Comparison of ENCODE assay signal across 9 mouse cellular contexts in genomic region chr11:96124052-96124914, GRCm38 (mm10). TPM values are rescaled to one million over a fixed set of nuclear protein-coding genes. Genes with fewer than 3 reads are reported as not detected.
A peak's percentile ranks its signal among the peaks of the same experiment; 100 is the strongest.
DNase-seq lines count a peak whose midpoint lies in the region; ATAC-seq and TF ChIP-seq lines count a peak whose summit lies in the region.
"Had no signal": no experiment of that assay in that cellular context is flagged by ENCODE, and none has a peak within 500 bp of the region (broad histone marks: within the 10 kb centered on the region; RNA-seq: fewer than 3 reads in every experiment).

No protein-coding gene starts in this region.

- H3K4me1 ChIP-seq in heart, embryonic 16.5 days (ENCODE audit: control insufficient read depth, insufficient read depth, low read length), result no peaks in the 10 kb centered on the region
- peaks cover 2% of the 10 kb centered on the region; the same call in 1 of the 2 replicates for H3K4me1 ChIP-seq in midbrain, embryonic 11.5 days (ENCODE audit: control insufficient read depth, insufficient read depth, low read length)

- no peak overlapping the region for H3K27ac ChIP-seq in layer of hippocampus, adult 2 months
- H3K27ac ChIP-seq in heart, embryonic 16.5 days (ENCODE audit: low read length), result no peak overlapping the region
- H3K27ac ChIP-seq in midbrain, embryonic 11.5 days (ENCODE audit: low read depth, low read length), result no peak overlapping the region

- 2% methylated on average over 45 of the region's 45 CpGs for WGBS in heart, embryonic 16.5 days
- WGBS in midbrain, embryonic 11.5 days, result 3% methylated on average over 45 of the region's 45 CpGs

- peak overlapping the region; percentile 41 for H3K4me3 ChIP-seq in layer of hippocampus, adult 2 months
- H3K4me3 ChIP-seq in heart, embryonic 16.5 days (ENCODE audit: low read length), result peak overlapping the region; percentile 55
- H3K4me3 ChIP-seq in midbrain, embryonic 11.5 days (ENCODE audit: low read depth, low read length), result peak overlapping the region; percentile 33

- peaks cover 37% of the 10 kb centered on the region for H3K27me3 ChIP-seq in heart, embryonic 16.5 days (ENCODE audit: control insufficient read depth, insufficient read depth, low read length)
- peaks cover 31% of the 10 kb centered on the region for H3K27me3 ChIP-seq in midbrain, embryonic 11.5 days (ENCODE audit: control insufficient read depth, insufficient read depth, low read length)

- H3K4me2 ChIP-seq in heart, embryonic 16.5 days (ENCODE audit: low read depth, low read length), result peak overlapping the region; percentile 80
- peak overlapping the region; percentile 72 for H3K4me2 ChIP-seq in midbrain, embryonic 11.5 days

- ATAC-seq in heart, embryonic 16.5 days (replicated peaks; ENCODE audit: extremely low read depth, insufficient read depth, low FRiP score), result 0 out of 2 replicates have a peak, but pooled peaks have one; percentile 55
- ATAC-seq in midbrain, embryonic 11.5 days (ENCODE audit: low FRiP score), result peak; percentile 57; the same call in 1 of the 2 replicates

- TF ChIP-seq CTCF in layer of hippocampus, adult 2 months (conservative IDR thresholded peaks at IDR 0.05), result no peak
- no peak for TF ChIP-seq CTCF in brain, embryonic 14.5 days (IDR thresholded peaks at IDR 0.05; ENCODE audit: borderline replicate concordance, extremely low read depth, insufficient read depth, insufficient read length)

- TF ChIP-seq POLR2A in brain, embryonic 14.5 days (IDR thresholded peaks at IDR 0.05; ENCODE audit: borderline replicate concordance, extremely low read depth, insufficient read depth, insufficient read length, poor library complexity, severe bottlenecking), result no peak

- no peak for DNase-seq in layer of hippocampus, adult 2 months (ENCODE audit: low spot score in 2 of 2)
- no peak for DNase-seq in layer of hippocampus, adult 9-10 months (ENCODE audit: low spot score)
- DNase-seq in brain, embryonic 14.5 days (ENCODE audit: low read depth), result peak; percentile 56
- DNase-seq in kidney, postnatal 4 days, result peak; percentile 61 to 69
- DNase-seq in midbrain, embryonic 11.5 days (ENCODE audit: low spot score, missing footprints), result peak; percentile 92
- peak; percentile 43 for DNase-seq in testis, postnatal 14 days (ENCODE audit: low spot score)
- DNase-seq in urinary bladder, postnatal 10 days (ENCODE audit: low spot score), result no peak

- H3K9ac ChIP-seq in heart, embryonic 16.5 days (ENCODE audit: low read length), result peak overlapping the region; percentile 56
- H3K9ac ChIP-seq in midbrain, embryonic 11.5 days (ENCODE audit: low read length), result peak overlapping the region; percentile 39

- H3K9me3 ChIP-seq in heart, embryonic 16.5 days (replicated peaks; ENCODE audit: control insufficient read depth, low read length), result no peaks in the 10 kb centered on the region
- H3K9me3 ChIP-seq in midbrain, embryonic 11.5 days (ENCODE audit: control insufficient read depth, low read length), result no peaks in the 10 kb centered on the region

- H3K36me3 ChIP-seq in heart, embryonic 16.5 days (ENCODE audit: control insufficient read depth, insufficient read depth), result no peaks in the 10 kb centered on the region
- no peaks in the 10 kb centered on the region for H3K36me3 ChIP-seq in midbrain, embryonic 11.5 days (ENCODE audit: control insufficient read depth, insufficient read depth, low read length)

RNA-seq across cellular contexts. Expression of gene Ttll6, which starts 9.3 kb away (rescaled TPM):
- under 1 TPM; 0.22 to 0.46 TPM for total RNA-seq in layer of hippocampus, adult 2 months (2021)
- polyA plus RNA-seq in brain, embryonic 14.5 days (2012; rRNA removed), result 0.71 and 0.86 TPM in 2 replicates
- 0.13 and 0.24 TPM in 2 replicates for polyA plus RNA-seq in heart, embryonic 16.5 days (2015; fragmentation: Nextera tagmentation; extraction: Ambion mirVana)
- polyA plus RNA-seq in midbrain, embryonic 11.5 days (2014; fragmentation: Nextera tagmentation; extraction: Ambion mirVana), result not detected in 2 replicates
- total RNA-seq: liver, adult 2 months had no signal
- polyA plus RNA-seq: liver, adult 2 months had no signal

RNA-seq across cellular contexts. Expression of gene Calcoco2, which starts 12.5 kb away (rescaled TPM):
- total RNA-seq in layer of hippocampus, adult 2 months (2021), result not detected
- polyA plus RNA-seq in brain, embryonic 14.5 days (2012; rRNA removed), result not detected in 2 replicates
- 0.11 TPM in 1 of 2 replicates, not detected in the other for polyA plus RNA-seq in heart, embryonic 16.5 days (2015; fragmentation: Nextera tagmentation; extraction: Ambion mirVana)
- not detected in 2 replicates for polyA plus RNA-seq in midbrain, embryonic 11.5 days (2014; fragmentation: Nextera tagmentation; extraction: Ambion mirVana)
- total RNA-seq: liver, adult 2 months had no signal
- polyA plus RNA-seq: liver, adult 2 months had no signal

RNA-seq across cellular contexts. Expression of gene Atp5g1, which starts 48.8 kb away (rescaled TPM):
- 100 to 1,000 TPM; 409 to 414 TPM for total RNA-seq in layer of hippocampus, adult 2 months (2021)
- 312 and 344 TPM in 2 replicates for polyA plus RNA-seq in brain, embryonic 14.5 days (2012; rRNA removed)
- 2,218 and 2,299 TPM in 2 replicates for polyA plus RNA-seq in heart, embryonic 16.5 days (2015; fragmentation: Nextera tagmentation; extraction: Ambion mirVana)
- 405 and 437 TPM in 2 replicates for polyA plus RNA-seq in midbrain, embryonic 11.5 days (2014; fragmentation: Nextera tagmentation; extraction: Ambion mirVana)

RNA-seq across cellular contexts. Expression of gene Ube2z, which starts 59.1 kb away (rescaled TPM):
- total RNA-seq in layer of hippocampus, adult 2 months (2021), result 10 to 100 TPM; 54.4 to 56.2 TPM
- 57.9 and 62.6 TPM in 2 replicates for polyA plus RNA-seq in brain, embryonic 14.5 days (2012; rRNA removed)
- 29.1 and 31.4 TPM in 2 replicates for polyA plus RNA-seq in heart, embryonic 16.5 days (2015; fragmentation: Nextera tagmentation; extraction: Ambion mirVana)
- 21.5 and 22.3 TPM in 2 replicates for polyA plus RNA-seq in midbrain, embryonic 11.5 days (2014; fragmentation: Nextera tagmentation; extraction: Ambion mirVana)

Comparison
In these comparisons a context has a peak if more than half of its experiments do, and no peak if none do; other contexts are left out.
1. DNase-seq: peak in brain, embryonic 14.5 days (single experiment), kidney, postnatal 4 days (2 of 2), midbrain, embryonic 11.5 days (single experiment) and testis, postnatal 14 days (single experiment); none in layer of hippocampus, adult 2 months (0 of 2), layer of hippocampus, adult 9-10 months (single experiment) and urinary bladder, postnatal 10 days (single experiment).
2. Peak in every context shown above with its lines, with median percentiles within 50 percentile points of each other: H3K4me3 ChIP-seq.